In genomic region chr11:114667932-114668285, GRCm38 (mm10) we compare ENCODE assay signal across 8 mouse cellular contexts. TPM values are rescaled to one million over a fixed set of nuclear protein-coding genes. Genes with fewer than 3 reads are reported as not detected.
DNase-seq lines count a peak whose midpoint lies in the region; ATAC-seq and TF ChIP-seq lines count a peak whose summit lies in the region.
"Not testable (repeated sequence)": the region's sequence is repeated elsewhere in the genome, so short reads cannot be mapped to it uniquely, and the experiment has no call there.

No protein-coding gene starts in this region.

- not testable (repeated sequence) for TF ChIP-seq POLR2A in ES-Bruce4 (IDR thresholded peaks at IDR 0.05; ENCODE audit: insufficient read depth, low read length)

- H3K9ac ChIP-seq in ES-Bruce4 (ENCODE audit: low read depth, poor library complexity, severe bottlenecking); embryonic facial prominence, embryonic 11.5 days (replicated peaks; ENCODE audit: low read length): not testable (repeated sequence)

- not testable (repeated sequence) for H3K9me3 ChIP-seq in ES-Bruce4 (replicated peaks; ENCODE audit: control insufficient read depth, insufficient read depth, low read length, poor library complexity, severe bottlenecking); embryonic facial prominence, embryonic 11.5 days (replicated peaks; ENCODE audit: control insufficient read depth, low read length)

- TF ChIP-seq CTCF in ES-Bruce4 (IDR thresholded peaks at IDR 0.05; ENCODE audit: low read depth, low read length), result peak; percentile 15

- H3K4me2 ChIP-seq in embryonic facial prominence, embryonic 11.5 days (ENCODE audit: low read depth, low read length), result not testable (repeated sequence)

- ATAC-seq in embryonic facial prominence, embryonic 11.5 days (replicated peaks; ENCODE audit: insufficient number of reproducible peaks, low FRiP score, low TSS enrichment, low read depth), result not testable (repeated sequence)

- not testable (repeated sequence) for H3K27ac ChIP-seq in ES-Bruce4 (ENCODE audit: insufficient read depth, low read length); embryonic facial prominence, embryonic 11.5 days (replicated peaks; ENCODE audit: low read depth, low read length)

- not testable (repeated sequence) for H3K4me3 ChIP-seq in ES-Bruce4 (ENCODE audit: low read depth, low read length); embryonic facial prominence, embryonic 11.5 days (ENCODE audit: low read depth, low read length)

- H3K4me1 ChIP-seq in ES-Bruce4 (ENCODE audit: control insufficient read depth, insufficient read depth, low read length); embryonic facial prominence, embryonic 11.5 days (ENCODE audit: control insufficient read depth, insufficient read depth, low read length): not testable (repeated sequence)

- DNase-seq in cerebellum, adult 11 months, result peak; percentile 51
- peak; percentile 59 for DNase-seq in embryonic facial prominence, embryonic 11.5 days (ENCODE audit: low spot score)
- DNase-seq in induced T-regulatory cell, adult 2 months (ENCODE audit: low read depth), result peak; percentile 75
- DNase-seq in liver, result peak; percentile 54
- peak; percentile 61 for DNase-seq in lung, postnatal 36 days
- peak; percentile 58 for DNase-seq in retina, postnatal 1 day
- peak; percentile 67 for DNase-seq in thymus, postnatal 4 days

- 23% methylated on average over 11 of the region's 11 CpGs for WGBS in embryonic facial prominence, embryonic 11.5 days

- not testable (repeated sequence) for H3K27me3 ChIP-seq in ES-Bruce4 (ENCODE audit: control insufficient read depth, insufficient read depth, low read length, poor library complexity, severe bottlenecking); embryonic facial prominence, embryonic 11.5 days (ENCODE audit: control insufficient read depth, insufficient read depth, low read length)

- peaks cover 39% of the 10 kb centered on the region for H3K36me3 ChIP-seq in ES-Bruce4 (ENCODE audit: control insufficient read depth, insufficient read depth, low read length, poor library complexity, severe bottlenecking)
- H3K36me3 ChIP-seq in embryonic facial prominence, embryonic 11.5 days (replicated peaks; ENCODE audit: control insufficient read depth, insufficient read depth, low read depth, low read length), result not testable (repeated sequence)

- TF ChIP-seq EP300 in ES-Bruce4 (IDR thresholded peaks at IDR 0.05; ENCODE audit: insufficient read depth, low read depth, low read length), result not testable (repeated sequence)

RNA-seq across cellular contexts. Expression of gene Rpl38, which starts 0.4 kb away (rescaled TPM):
- polyA plus RNA-seq in ES-Bruce4 (2011; ENCODE audit: insufficient read depth, insufficient read length, low read depth, missing spikeins), result 1,928 and 2,044 TPM in 2 replicates
- 888 and 938 TPM in 2 replicates for polyA plus RNA-seq in embryonic facial prominence, embryonic 11.5 days (2014; fragmentation: Nextera tagmentation; extraction: Ambion mirVana)

RNA-seq across cellular contexts. Expression of gene Ttyh2, which starts 7.3 kb away (rescaled TPM):
- 11.7 and 11.8 TPM in 2 replicates for polyA plus RNA-seq in ES-Bruce4 (2011; ENCODE audit: insufficient read depth, insufficient read length, low read depth, missing spikeins)
- 15.5 and 16.4 TPM in 2 replicates for polyA plus RNA-seq in embryonic facial prominence, embryonic 11.5 days (2014; fragmentation: Nextera tagmentation; extraction: Ambion mirVana)

RNA-seq across cellular contexts. Expression of gene Dnaic2, which starts 59.3 kb away (rescaled TPM):
- polyA plus RNA-seq in ES-Bruce4 (2011; ENCODE audit: insufficient read depth, insufficient read length, low read depth, missing spikeins), result 1.3 and 1.7 TPM in 2 replicates
- polyA plus RNA-seq in embryonic facial prominence, embryonic 11.5 days (2014; fragmentation: Nextera tagmentation; extraction: Ambion mirVana), result 1.4 and 1.6 TPM in 2 replicates
